Mouse (Mus musculus) lung, postnatal 25 days (tissue): ENCODE data around the gene Sccpdh.
A peak's percentile ranks its signal among the peaks of the same experiment; 100 is the strongest.

Experiments
- DNase-seq: peaks from one replicate; pipeline ENCODE4 v3.0.0; 2022; ENCODE audit warnings: low spot score

The Sccpdh gene

GRCm38 (mm10) chr1:179734500-179735474, 66.8 kb downstream of the Sccpdh start:
- peak; percentile 52 for DNase-seq

GRCm38 (mm10) chr1:179736483-179736882, 68.5 kb downstream of the Sccpdh start:
- DNase-seq, result no peak
